Mouse (Mus musculus) kidney, embryonic 14.5 days (tissue): Measurements from ENCODE around the gene Sept9. TPM values are rescaled to one million over a fixed set of nuclear protein-coding genes. Genes with fewer than 3 reads are reported as not detected.

Source experiments
- ATAC-seq: fragments of 200-750 bp; cut with Nextera tagmentation; 2 replicates; pipeline ENCODE4 v1.8.0; 2017; ENCODE audit warnings: moderate number of reproducible peaks, mild to moderate bottlenecking, moderate TSS enrichment, moderate library complexity; ENCODE audit not compliant: low FRiP score, low TSS enrichment
- H3K27ac ChIP-seq: fragments of 300-500 bp; sonication (generic); 2 replicates; pipeline ENCODE4 v1.5.1; 2014; ENCODE audit warnings: low read depth, mild to moderate bottlenecking, low read length, moderate library complexity, mixed read lengths
- H3K27me3 ChIP-seq: fragments of 300-500 bp; sonication (generic); 2 replicates; pipeline ENCODE4 v1.6.1; 2014; ENCODE audit warnings: mild to moderate bottlenecking, low read length; ENCODE audit not compliant: control insufficient read depth, insufficient read depth
- H3K36me3 ChIP-seq: fragments of 300-500 bp; sonication (generic); 2 replicates; pipeline ENCODE4 v1.6.1; 2014; ENCODE audit warnings: low read length, mixed read lengths; ENCODE audit not compliant: control insufficient read depth, insufficient read depth
- H3K4me1 ChIP-seq: fragments of 300-500 bp; sonication (generic); 2 replicates; pipeline ENCODE4 v1.6.1; 2014; ENCODE audit warnings: low read length, mixed read lengths; ENCODE audit not compliant: control insufficient read depth, insufficient read depth
- H3K4me2 ChIP-seq: fragments of 300-500 bp; sonication (generic); replicated peaks from 2 replicates; pipeline ENCODE4 v1.6.1; 2014; ENCODE audit warnings: low read depth, mild to moderate bottlenecking, low read length
- H3K4me3 ChIP-seq: fragments of 300-500 bp; sonication (generic); 2 replicates; pipeline ENCODE4 v1.5.1; 2014; ENCODE audit warnings: mild to moderate bottlenecking, low read length
- H3K9ac ChIP-seq: fragments of 300-500 bp; sonication (generic); 2 replicates; pipeline ENCODE4 v1.6.1; 2014; ENCODE audit warnings: low read depth, mild to moderate bottlenecking, low read length, moderate library complexity
- H3K9me3 ChIP-seq: fragments of 300-500 bp; sonication (generic); 2 replicates; pipeline ENCODE4 v1.6.1; 2016; ENCODE audit warnings: low read length; ENCODE audit not compliant: control insufficient read depth
- WGBS: fragments of 180-500 bp; shearing (Covaris S2); extraction: QIAGEN DNeasy Blood & Tissue Kit; methylation state at CpG from one replicate; pipeline ENCODE4 v1.1.7; 2014; 5-methylcytosine and 5-hydroxymethylcytosine counted together
- polyA plus RNA-seq: library from polyadenylated mRNA; unstranded; fragments of >200 nt; fragmentation: Nextera tagmentation; extraction: Ambion mirVana; gene quantifications from 2 replicates; pipeline ENCODE4 v1.2.1, GENCODE M21; 2014

Sept9 gene
- polyA plus RNA-seq, 1 experiment from 2014 or later, result 104 TPM

DNA sequence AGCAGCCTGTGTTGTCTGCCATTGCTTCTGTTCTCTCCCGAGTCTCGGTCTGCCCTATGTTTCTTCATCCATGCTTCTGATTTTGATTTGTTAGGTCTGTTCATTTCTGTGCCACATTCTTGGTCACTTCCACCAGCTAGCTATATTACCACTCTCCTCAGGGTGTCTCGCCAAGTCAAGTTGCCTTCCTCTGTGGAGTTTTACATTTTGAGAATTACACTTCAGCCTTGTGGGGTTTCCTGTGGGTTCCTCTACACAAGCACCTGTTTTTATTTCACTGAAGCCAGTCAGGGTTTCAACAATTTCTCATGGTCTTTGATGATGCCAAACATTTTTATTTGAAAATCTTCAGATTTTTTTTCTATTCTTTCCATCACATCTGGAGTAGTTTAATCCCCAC is 16.7 kb upstream of the Sept9 start:
- peaks cover 22% of the 10 kb centered on the region for H3K9me3 ChIP-seq
- H3K9ac ChIP-seq, result no peak overlapping the region
- ATAC-seq, result no peak
- no peak overlapping the region for H3K27ac ChIP-seq
- no peak overlapping the region for H3K4me2 ChIP-seq
- 93% methylated on average over 3 of the region's 3 CpGs for WGBS
- H3K4me1 ChIP-seq, result peaks cover 19% of the 10 kb centered on the region
- H3K4me3 ChIP-seq, result no peak overlapping the region
- H3K27me3 ChIP-seq, result no peaks in the 10 kb centered on the region
- H3K36me3 ChIP-seq, result no peaks in the 10 kb centered on the region

DNA sequence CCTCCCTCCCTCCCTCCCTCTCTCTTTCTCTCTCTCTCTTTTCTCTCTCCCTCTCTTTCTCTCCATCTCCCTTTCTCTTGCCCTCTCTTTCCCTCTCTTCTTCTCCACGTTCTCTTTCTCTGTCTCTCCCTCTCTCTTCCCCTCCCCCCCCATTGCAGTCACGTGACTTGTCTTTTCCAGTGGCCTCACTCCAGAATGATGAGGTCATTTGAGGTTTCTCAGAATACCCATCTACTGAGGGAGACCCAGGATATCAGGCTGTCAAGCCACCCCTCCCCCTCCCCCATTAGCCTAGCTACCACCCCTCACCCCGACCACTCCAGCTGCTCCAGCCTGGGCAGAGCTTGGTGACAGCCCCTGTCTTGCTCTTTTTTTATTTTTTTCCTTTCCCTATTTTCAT is 16.2 kb upstream of the Sept9 start:
- WGBS, result 83% methylated on average over 2 of the region's 3 CpGs

DNA sequence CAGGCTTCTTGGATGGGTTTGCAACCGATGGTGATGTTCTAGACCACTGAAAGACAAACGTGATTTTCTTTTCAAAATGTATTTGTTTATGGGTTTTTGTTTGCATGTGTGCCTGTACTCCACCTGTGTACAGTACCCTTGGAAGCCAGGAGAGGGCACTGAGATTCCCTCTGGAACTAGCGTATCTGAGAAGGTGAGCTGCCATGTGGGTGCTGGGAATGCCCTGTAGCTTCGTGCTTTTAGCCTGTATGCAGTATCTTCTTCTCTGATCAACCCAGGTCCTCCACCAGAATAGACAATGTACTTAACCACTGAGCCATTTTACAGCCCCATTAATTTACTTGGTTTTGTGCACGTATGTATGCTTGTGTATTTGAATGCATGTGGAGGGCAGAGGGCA is 15.6 kb upstream of the Sept9 start:
- WGBS, result 71% methylated on average over 5 of the region's 5 CpGs
- Histone ChIP-seq H3K9me3 (peaks cover 22% of the 10 kb centered on the region), H3K27ac (peak overlapping the region; percentile 77; the same call in 1 of the 2 replicates), H3K4me2 (no peak overlapping the region), H3K27me3 (no peaks in the 10 kb centered on the region), H3K9ac (no peak overlapping the region), H3K4me1 (peaks cover 19% of the 10 kb centered on the region), H3K4me3 (no peak overlapping the region), H3K36me3 (no peaks in the 10 kb centered on the region)
- no peak for ATAC-seq

More for the DNA sequence above, 16.2 kb upstream of the Sept9 start:
- H3K9ac ChIP-seq, result no peak overlapping the region
- peaks cover 19% of the 10 kb centered on the region for H3K4me1 ChIP-seq
- no peak overlapping the region for H3K27ac ChIP-seq
- peaks cover 22% of the 10 kb centered on the region for H3K9me3 ChIP-seq
- H3K4me2 ChIP-seq, result no peak overlapping the region
- H3K27me3 ChIP-seq, result no peaks in the 10 kb centered on the region
- no peaks in the 10 kb centered on the region for H3K36me3 ChIP-seq
- no peak for ATAC-seq
- H3K4me3 ChIP-seq, result no peak overlapping the region

DNA sequence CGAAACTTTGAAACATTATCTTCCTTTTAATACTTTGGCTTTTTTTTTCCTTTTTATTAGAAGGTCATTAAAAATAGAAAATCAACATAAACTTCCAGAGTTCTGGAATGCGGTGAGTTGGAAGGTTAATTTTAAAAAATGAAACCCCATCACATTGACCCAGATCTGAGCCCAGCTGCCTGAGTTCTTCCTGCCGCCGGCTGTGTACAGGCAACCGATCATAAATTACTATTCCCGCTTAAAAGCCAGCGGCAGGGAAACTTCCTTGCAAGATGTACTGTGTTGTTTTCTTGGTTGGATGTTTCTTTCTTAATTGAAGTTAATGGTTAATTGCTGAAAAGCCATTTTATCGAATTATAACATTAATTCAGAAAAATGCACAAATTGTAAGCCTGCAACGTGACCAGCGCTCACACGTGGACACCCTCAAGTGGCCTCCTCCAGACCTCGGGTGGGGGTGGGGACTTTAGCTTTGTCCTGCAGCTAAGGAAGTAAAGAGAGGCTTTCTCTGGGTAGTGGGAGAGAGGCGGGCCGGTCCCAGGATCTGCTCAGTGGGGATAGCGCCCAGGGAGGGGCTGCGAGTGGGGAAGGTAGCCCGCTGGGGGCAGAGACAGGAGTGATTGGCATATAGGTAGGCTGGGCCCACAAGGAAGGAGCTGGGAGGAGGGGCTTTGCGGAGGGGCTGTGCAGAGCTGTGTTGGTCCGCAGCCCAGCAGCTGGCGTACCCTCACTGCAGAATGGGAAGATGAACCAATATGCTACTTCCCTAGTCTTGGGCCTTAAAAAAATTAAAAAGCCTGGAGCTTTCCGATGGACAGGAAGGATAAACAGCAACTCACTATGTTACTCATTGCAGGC is 14.2 kb upstream of the Sept9 start:
- peaks cover 19% of the 10 kb centered on the region for H3K4me1 ChIP-seq
- H3K9ac ChIP-seq, result peak overlapping the region; percentile 31; the same call in 1 of the 2 replicates
- H3K36me3 ChIP-seq, result no peaks in the 10 kb centered on the region
- no peaks in the 10 kb centered on the region for H3K27me3 ChIP-seq
- peak overlapping the region; percentile 17; the same call in 1 of the 2 replicates for H3K4me2 ChIP-seq
- 21% methylated on average over 21 of the region's 21 CpGs for WGBS
- peak overlapping the region; percentile 90 for H3K27ac ChIP-seq
- H3K4me3 ChIP-seq, result no peak overlapping the region
- ATAC-seq, result peak; percentile 80
- H3K9me3 ChIP-seq, result peaks cover 16% of the 10 kb centered on the region

DNA sequence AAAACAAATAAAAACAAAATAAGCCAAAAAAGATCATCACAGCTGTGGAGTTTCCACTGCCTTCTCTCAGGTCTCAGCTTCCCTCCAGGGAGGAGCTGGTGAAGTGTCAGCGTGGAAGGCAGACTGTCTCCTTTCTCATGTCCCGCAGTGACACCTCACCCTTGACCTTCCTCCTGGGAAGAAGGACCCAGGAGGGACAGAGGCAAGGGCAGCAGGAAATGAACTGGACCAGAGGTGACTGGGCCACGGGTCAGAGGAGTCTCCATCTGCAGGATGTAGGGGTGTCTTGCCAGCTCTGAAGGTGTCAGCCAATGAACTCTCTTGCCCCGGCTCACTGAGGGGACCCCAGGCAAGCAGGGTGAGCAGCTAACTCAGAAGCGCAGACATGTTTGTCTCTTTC is 7.9 kb upstream of the Sept9 start:
- Histone ChIP-seq H3K27ac (no peak overlapping the region), H3K36me3 (no peaks in the 10 kb centered on the region), H3K9ac (no peak overlapping the region), H3K4me2 (no peak overlapping the region), H3K4me3 (no peak overlapping the region), H3K9me3 (no peaks in the 10 kb centered on the region), H3K27me3 (no peaks in the 10 kb centered on the region), H3K4me1 (no peaks in the 10 kb centered on the region)
- ATAC-seq, result no peak
- 37% methylated on average over 5 of the region's 5 CpGs for WGBS

DNA sequence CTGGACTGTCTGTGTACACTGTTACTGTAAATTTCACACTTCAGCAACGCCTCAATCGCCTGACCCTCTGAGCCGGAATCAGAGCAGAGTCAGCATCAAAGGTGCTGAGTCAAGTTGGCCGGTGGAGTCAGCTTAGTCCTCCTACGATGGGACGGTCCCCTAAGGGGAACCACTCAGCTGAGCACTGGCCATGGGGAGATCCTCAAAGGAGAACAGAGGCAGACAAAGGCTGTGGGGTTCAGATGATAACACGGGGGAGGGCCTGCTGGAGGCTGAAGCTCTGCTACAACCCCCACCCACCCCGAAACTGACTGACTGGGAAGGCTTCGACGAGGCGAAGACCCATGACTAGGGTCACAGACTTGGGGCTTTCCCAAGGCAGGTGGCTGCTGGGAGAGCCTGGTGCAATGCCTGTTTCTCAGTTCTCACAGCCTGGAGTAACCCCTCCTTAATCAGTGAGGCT is 5.0 kb upstream of the Sept9 start:
- Histone ChIP-seq H3K4me1 (0 out of 2 replicates have a peak, but pooled peaks cover 2% of the 10 kb centered on the region), H3K27me3 (peaks cover 3% of the 10 kb centered on the region; the same call in 1 of the 2 replicates), H3K4me3 (no peak overlapping the region), H3K27ac (no peak overlapping the region), H3K9me3 (no peaks in the 10 kb centered on the region), H3K9ac (no peak overlapping the region), H3K4me2 (no peak overlapping the region), H3K36me3 (no peaks in the 10 kb centered on the region)
- ATAC-seq, result 0 out of 2 replicates have a peak, but pooled peaks have one; percentile 10
- 58% methylated on average over 11 of the region's 11 CpGs for WGBS

DNA sequence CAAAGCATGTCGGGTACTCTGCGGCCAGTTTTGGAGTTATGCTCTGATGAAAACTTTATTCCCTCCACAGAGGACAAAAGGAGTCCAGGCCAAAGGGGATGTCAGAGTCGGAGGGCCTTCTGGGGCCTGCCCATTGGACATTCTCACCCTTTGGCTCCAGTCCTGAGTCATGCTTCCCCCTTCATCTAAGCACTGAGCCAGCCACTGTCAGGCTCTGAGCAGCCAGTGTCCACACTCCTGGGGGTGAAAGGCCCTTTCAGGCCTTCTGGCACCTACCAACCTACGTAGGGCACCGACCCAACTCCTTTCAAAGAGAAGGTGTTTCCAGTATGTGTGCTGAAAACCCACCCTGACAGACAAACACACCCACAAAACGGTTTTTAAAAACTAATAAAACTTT is 3.8 kb upstream of the Sept9 start:
- 0 out of 2 replicates have a peak, but pooled peaks cover 9% of the 10 kb centered on the region for H3K4me1 ChIP-seq
- no peak for ATAC-seq
- H3K27me3 ChIP-seq, result peaks cover 6% of the 10 kb centered on the region; the same call in 1 of the 2 replicates
- H3K4me2 ChIP-seq, result no peak overlapping the region
- no peak overlapping the region for H3K9ac ChIP-seq
- H3K27ac ChIP-seq, result no peak overlapping the region
- no peaks in the 10 kb centered on the region for H3K9me3 ChIP-seq
- 89% methylated on average over 6 of the region's 6 CpGs for WGBS
- H3K36me3 ChIP-seq, result no peaks in the 10 kb centered on the region
- H3K4me3 ChIP-seq, result no peak overlapping the region

DNA sequence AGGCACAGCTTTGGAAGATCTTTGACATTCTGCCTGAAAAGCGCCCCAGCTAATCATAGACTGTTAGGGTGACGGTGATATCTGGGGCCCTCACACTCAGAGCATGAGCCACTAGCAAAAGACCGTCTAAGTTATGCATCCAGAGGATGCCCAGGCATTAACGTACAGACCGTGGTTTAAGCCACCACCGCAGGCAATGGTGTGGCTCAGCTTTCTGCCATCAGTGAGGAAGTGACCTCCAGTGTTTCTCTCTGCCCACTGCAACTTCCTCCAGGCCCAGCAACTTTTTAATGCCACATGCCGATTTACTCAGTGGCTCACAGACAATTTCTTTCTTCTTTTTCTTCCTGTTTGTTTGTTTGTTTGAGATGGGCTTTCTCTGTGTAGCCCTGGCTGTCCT is 2.8 kb upstream of the Sept9 start:
- no peak overlapping the region for H3K4me2 ChIP-seq
- H3K9me3 ChIP-seq, result no peaks in the 10 kb centered on the region
- ATAC-seq, result no peak
- H3K36me3 ChIP-seq, result no peaks in the 10 kb centered on the region
- H3K9ac ChIP-seq, result no peak overlapping the region
- H3K27ac ChIP-seq, result no peak overlapping the region
- H3K4me1 ChIP-seq, result 0 out of 2 replicates have a peak, but pooled peaks cover 9% of the 10 kb centered on the region
- no peak overlapping the region for H3K4me3 ChIP-seq
- WGBS, result 85% methylated on average over 7 of the region's 7 CpGs
- H3K27me3 ChIP-seq, result peaks cover 6% of the 10 kb centered on the region; the same call in 1 of the 2 replicates

DNA sequence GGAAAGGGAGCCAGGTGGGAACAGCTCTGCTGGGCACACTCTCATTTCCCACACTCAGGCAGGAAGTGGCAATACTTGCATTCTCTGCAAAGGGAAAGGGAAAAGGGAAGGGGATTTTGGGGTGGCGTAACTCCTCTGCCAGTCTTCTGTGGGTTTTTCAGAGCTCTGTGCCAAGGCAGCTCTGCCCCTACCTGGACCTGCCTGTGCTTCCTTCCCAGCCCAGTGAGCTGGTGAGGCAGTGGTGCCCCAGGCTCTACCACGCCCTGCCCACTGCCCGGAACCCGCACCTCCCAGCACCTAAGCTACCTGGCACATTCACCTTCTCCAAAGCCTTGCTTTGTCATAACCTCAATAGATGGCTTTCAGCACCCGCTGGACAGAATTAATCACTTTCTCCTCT is 1.3 kb upstream of the Sept9 start:
- no peak overlapping the region for H3K27ac ChIP-seq
- no peak overlapping the region for H3K9ac ChIP-seq
- WGBS, result 92% methylated on average over 5 of the region's 5 CpGs
- H3K9me3 ChIP-seq, result no peaks in the 10 kb centered on the region
- ATAC-seq, result no peak
- H3K36me3 ChIP-seq, result no peaks in the 10 kb centered on the region
- peaks cover 6% of the 10 kb centered on the region for H3K27me3 ChIP-seq
- H3K4me3 ChIP-seq, result no peak overlapping the region
- no peak overlapping the region for H3K4me2 ChIP-seq
- 0 out of 2 replicates have a peak, but pooled peaks cover 11% of the 10 kb centered on the region for H3K4me1 ChIP-seq
